Mouse (Mus musculus): ENCODE data around the gene Sphk1.

- TF ChIP-seq POLR2A (IDR thresholded peaks at IDR 0.05; ENCODE audit: extremely low read depth, insufficient read depth, low read length) (no peak), CTCF (IDR thresholded peaks at IDR 0.05; ENCODE audit: low read depth, low read length) (no peak)
Measured at GRCm38 (mm10) chr11:116506151-116506875, 24.4 kb upstream of the Sphk1 start.
